Mouse (Mus musculus) liver, postnatal 0 days (tissue): ENCODE measurements around the gene Jak2. TPM values are rescaled to one million over a fixed set of nuclear protein-coding genes. Genes with fewer than 3 reads are reported as not detected.
A peak's percentile ranks its signal among the peaks of the same experiment; 100 is the strongest.

Experiments used
- ATAC-seq: fragments of 200-750 bp; cut with Nextera tagmentation; 2 replicates; pipeline ENCODE4 v1.8.0; 2017; ENCODE audit warnings: mild to moderate bottlenecking, moderate library complexity
- DNase-seq: peaks from one replicate; pipeline ENCODE4 v3.0.0-alpha.2; 2016
- H3K27ac ChIP-seq: fragments of 300-500 bp; sonication (generic); 2 replicates; pipeline ENCODE4 v1.5.1; 2014; ENCODE audit warnings: antibody characterized with exemption, moderate library complexity, mild to moderate bottlenecking, low read depth
- H3K27me3 ChIP-seq: fragments of 300-500 bp; sonication (generic); 2 replicates; pipeline ENCODE4 v1.6.1; 2014; ENCODE audit warnings: low read length, control low read depth, mixed read lengths; ENCODE audit not compliant: insufficient read depth
- H3K36me3 ChIP-seq: fragments of 300-500 bp; sonication (generic); replicated peaks from 2 replicates; pipeline ENCODE4 v1.6.1; 2014; ENCODE audit warnings: mild to moderate bottlenecking, control low read depth, low read length, moderate library complexity, mixed read lengths; ENCODE audit not compliant: insufficient read depth
- H3K4me1 ChIP-seq: fragments of 300-500 bp; sonication (generic); 2 replicates; pipeline ENCODE4 v1.6.1; 2014; ENCODE audit warnings: antibody characterized with exemption, mild to moderate bottlenecking, control low read depth; ENCODE audit not compliant: insufficient read depth
- H3K4me2 ChIP-seq: fragments of 300-500 bp; sonication (generic); 2 replicates; pipeline ENCODE4 v1.6.1; 2014; ENCODE audit warnings: low read depth, mild to moderate bottlenecking, low read length, moderate library complexity, mixed read lengths
- H3K4me3 ChIP-seq: fragments of 300-500 bp; sonication (generic); 2 replicates; pipeline ENCODE4 v1.5.1; 2014; ENCODE audit warnings: low read depth, low read length
- H3K9ac ChIP-seq: fragments of 300-500 bp; sonication (generic); replicated peaks from 2 replicates; pipeline ENCODE4 v1.6.1; 2014; ENCODE audit warnings: mild to moderate bottlenecking, moderate library complexity
- H3K9me3 ChIP-seq: fragments of 300-500 bp; sonication (generic); 2 replicates; pipeline ENCODE4 v1.6.1; 2016; ENCODE audit warnings: mild to moderate bottlenecking, control low read depth, low read length, mixed read lengths
- CTCF ChIP-seq: sonication (generic); IDR thresholded peaks from 2 replicates; pipeline ENCODE4 v1.5.1; 2016; ENCODE audit warnings: antibody characterized with exemption, low read depth
- EP300 ChIP-seq: IDR thresholded peaks from 2 replicates; pipeline ENCODE4 v1.6.1; 2016; ENCODE audit warnings: antibody characterized with exemption, low read depth, mild to moderate bottlenecking
- WGBS: fragments of 180-500 bp; shearing (Covaris S2); extraction: QIAGEN DNeasy Blood & Tissue Kit; methylation state at CpG from one replicate; pipeline ENCODE4 v1.1.7; 2014; ENCODE audit not compliant: insufficient replicate concordance; 5-methylcytosine and 5-hydroxymethylcytosine counted together
- polyA plus RNA-seq: library from polyadenylated mRNA; unstranded; fragments of >200 nt; fragmentation: Nextera tagmentation; extraction: Ambion mirVana; gene quantifications from 2 replicates; pipeline ENCODE4 v1.2.1, GENCODE M21; 2015

Gene Jak2
- polyA plus RNA-seq, 1 experiment from 2014 or later, result 6.0 TPM

- Histone ChIP-seq H3K4me2 (no peak overlapping the region), H3K27me3 (no peaks in the 10 kb centered on the region), H3K4me3 (no peak overlapping the region), H3K27ac (no peak overlapping the region), H3K4me1 (peaks cover 21% of the 10 kb centered on the region), H3K36me3 (peaks cover 17% of the 10 kb centered on the region), H3K9ac (no peak overlapping the region), H3K9me3 (no peaks in the 10 kb centered on the region)
- no peak for DNase-seq
- WGBS, result 54% methylated on average over 5 of the region's 5 CpGs
- ATAC-seq, result no peak
- TF ChIP-seq CTCF (no peak), EP300 (no peak)
Observed at GRCm38 (mm10) chr19:29360251-29360650, 108.6 kb downstream of the Jak2 start.

- peaks cover 28% of the 10 kb centered on the region for H3K4me1 ChIP-seq
- H3K9ac ChIP-seq, result peak overlapping the region; percentile 73
- H3K9me3 ChIP-seq, result no peaks in the 10 kb centered on the region
- H3K36me3 ChIP-seq, result peaks cover 13% of the 10 kb centered on the region
- 2% methylated on average over 33 of the region's 33 CpGs for WGBS
- H3K4me2 ChIP-seq, result peak overlapping the region; percentile 92
- H3K27me3 ChIP-seq, result no peaks in the 10 kb centered on the region
- peak overlapping the region; percentile 64 for H3K4me3 ChIP-seq
- DNase-seq, result peak; percentile 91
- H3K27ac ChIP-seq, result peak overlapping the region; percentile 26; the same call in 1 of the 2 replicates
- TF ChIP-seq CTCF (no peak), EP300 (no peak)
- peak; percentile 100 for ATAC-seq
Observed at GRCm38 (mm10) chr19:29361468-29362130, 110.0 kb downstream of the Jak2 start.

- Histone ChIP-seq H3K4me1 (peaks cover 28% of the 10 kb centered on the region), H3K9ac (peak overlapping the region; percentile 73), H3K4me2 (peak overlapping the region; percentile 92), H3K4me3 (peak overlapping the region; percentile 64), H3K27ac (0 out of 2 replicates have a peak overlapping the region, but pooled peaks have one; percentile 13), H3K36me3 (peaks cover 13% of the 10 kb centered on the region), H3K27me3 (no peaks in the 10 kb centered on the region), H3K9me3 (no peaks in the 10 kb centered on the region)
- WGBS, result 35% methylated on average over 13 of the region's 13 CpGs
- DNase-seq, result no peak
- ATAC-seq, result no peak
- no peak for TF ChIP-seq CTCF
- TF ChIP-seq EP300, result no peak
Observed at GRCm38 (mm10) chr19:29362173-29362930, 110.7 kb downstream of the Jak2 start.

Other genes with a start within 250 kb of the Jak2 start
- gene Ak3, start 203.9 kb upstream of the Jak2 start, polyA plus RNA-seq, result 48.1 and 49.9 TPM in 2 replicates
- 78.3 and 79.2 TPM in 2 replicates for gene Rcl1, start 150.5 kb upstream of the Jak2 start, polyA plus RNA-seq
- gene Insl6, start 73.5 kb downstream of the Jak2 start, polyA plus RNA-seq, result 1.2 TPM in 2 replicates
- gene Rln1, start 82.8 kb downstream of the Jak2 start, polyA plus RNA-seq, result not detected in 2 replicates
- gene Plgrkt, start 115.6 kb downstream of the Jak2 start, polyA plus RNA-seq, result 23.8 and 25.0 TPM in 2 replicates
- 0.76 and 1.2 TPM in 2 replicates for gene Cd274, start 115.6 kb downstream of the Jak2 start, polyA plus RNA-seq
- not detected in 2 replicates for gene Pdcd1lg2, start 159.1 kb downstream of the Jak2 start, polyA plus RNA-seq